Mouse (Mus musculus): ENCODE data around the gene Jade1. TPM values are rescaled to one million over a fixed set of nuclear protein-coding genes. Genes with fewer than 3 reads are reported as not detected.

The Jade1 gene
- 51.1 TPM for total RNA-seq (2023)

DNA sequence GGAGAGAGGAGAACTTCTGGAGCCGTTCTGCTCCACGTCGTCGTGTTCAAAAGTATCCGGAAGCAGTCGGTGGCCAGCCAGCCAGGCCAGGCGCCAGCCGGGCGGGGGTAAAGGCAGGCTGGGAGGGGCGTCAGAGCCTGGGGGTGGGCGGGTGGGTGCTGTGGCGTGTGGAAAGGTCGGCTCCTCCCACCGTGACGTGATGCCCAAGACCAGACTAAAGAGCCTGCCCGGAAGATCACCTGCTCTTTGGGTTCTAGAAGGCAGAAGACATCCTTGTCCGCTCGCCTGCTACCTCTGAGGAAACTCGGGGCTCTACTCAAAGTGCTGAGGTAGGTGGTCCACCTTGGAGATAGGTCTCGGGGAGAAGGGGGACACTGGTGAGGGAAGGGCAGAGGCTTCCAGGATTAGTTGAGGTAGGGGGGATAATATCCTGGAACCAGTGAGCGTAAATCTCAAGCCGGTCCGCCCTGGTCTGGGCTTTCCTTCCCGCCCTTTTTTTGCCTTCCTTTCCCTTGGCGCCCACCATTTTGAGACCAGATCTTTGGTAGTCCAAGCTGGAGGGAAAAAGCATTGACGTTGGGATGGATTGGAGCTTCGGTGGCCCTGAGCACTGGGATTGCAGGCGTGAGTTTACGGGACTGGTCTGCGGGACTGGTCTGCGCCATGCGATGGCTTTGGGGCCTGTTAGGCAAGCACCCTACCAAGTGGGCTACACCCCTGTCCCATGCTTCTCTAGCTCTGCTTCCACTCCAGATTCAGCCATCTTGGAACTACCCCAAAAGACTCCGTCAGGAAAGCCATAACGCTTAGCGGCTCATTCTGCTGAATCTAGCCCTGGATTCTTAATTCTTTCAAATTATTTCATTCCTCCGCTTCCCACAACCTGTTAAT is at the start of gene Jade1:
TSS of gene Jade1 (plus strand) at position 241 of the 891 bp plus-strand sequence.

Other genes starting within 250 kb of the Jade1 start
- 14.3 TPM for gene Sclt1, start 186.8 kb downstream of the Jade1 start, total RNA-seq (2023)
- 14.4 TPM for gene D3Ertd751e, start 186.9 kb downstream of the Jade1 start, total RNA-seq (2023)